Mouse (Mus musculus) left cerebral cortex, postnatal 25 days (tissue): ENCODE results near the gene Clhc1. TPM values are rescaled to one million over a fixed set of nuclear protein-coding genes. Genes with fewer than 3 reads are reported as not detected.
"Not testable (repeated sequence)": the region's sequence is repeated elsewhere in the genome, so short reads cannot be mapped to it uniquely, and the experiment has no call there.

Experiments
- DNase-seq, 2 experiments: peaks; one replicate each; pipeline ENCODE4 v3.0.0; 2022; ENCODE audit warnings: low spot score in 2 of 2, mixed read lengths in 1 of 2
- intact Hi-C: fragments of 180-260 bp; cut with DNase I; formaldehyde crosslinking; loops from one replicate; pipeline ENCODE4 v1.15.1; 2025
- total RNA-seq, 2 experiments: library from RNA; stranded (reverse); gene quantifications; 2 replicates each; pipeline ENCODE4 v1.2.3; 2021

Gene Clhc1
- under 1 TPM in 1 of 2 experiments, not detected in 1; 0.21 TPM for total RNA-seq

DNA sequence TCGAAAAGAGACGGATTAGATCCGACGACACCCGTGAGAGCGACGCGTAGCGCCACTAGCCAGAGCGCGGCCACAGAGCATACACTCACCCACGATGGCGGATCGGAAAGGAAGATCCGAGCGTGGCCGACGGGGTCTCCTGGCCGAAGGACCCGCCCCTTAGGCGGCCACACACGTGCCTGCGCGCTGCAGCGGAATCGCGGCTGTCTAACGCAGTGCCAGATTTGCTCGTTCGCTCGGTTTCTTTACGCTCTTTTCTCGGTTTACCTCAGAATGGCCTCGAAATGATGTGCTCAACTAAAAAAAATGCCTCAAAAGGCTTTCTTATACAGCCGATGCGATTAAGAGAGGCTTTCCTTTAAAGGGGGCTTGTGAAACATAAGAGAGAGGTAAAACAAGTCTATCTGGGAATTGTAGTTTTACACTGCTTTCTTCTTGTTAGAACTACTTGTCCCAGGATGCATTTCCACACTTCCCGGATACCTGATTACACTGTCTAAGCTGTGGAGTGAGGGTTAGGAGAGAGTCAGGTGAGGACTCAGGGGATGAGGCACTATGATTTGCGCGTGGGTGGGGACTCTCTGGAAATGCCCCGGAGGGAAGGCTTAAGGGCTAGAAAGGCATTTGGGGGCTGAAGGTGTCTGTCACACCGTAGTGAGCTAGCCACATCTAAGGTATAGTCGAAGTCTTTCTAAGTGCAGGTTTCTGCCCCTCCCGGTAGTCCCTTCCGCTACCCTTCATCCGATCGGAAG lies at the start of gene Clhc1, which contains the start of gene Rps27a:
TSS of gene Clhc1 (plus strand) at position 199 of the 752 bp plus-strand sequence.
TSS of gene Rps27a (minus strand) at position 358 of the 752 bp plus-strand sequence.
- DNase-seq: peak; percentile 93 to 96
- intact Hi-C loops: loop anchor here (1.0 to 5.0 kb wide), 2 partner anchors 145 to 479 kb away; partner anchors contain the start of gene Eml6

DNA sequence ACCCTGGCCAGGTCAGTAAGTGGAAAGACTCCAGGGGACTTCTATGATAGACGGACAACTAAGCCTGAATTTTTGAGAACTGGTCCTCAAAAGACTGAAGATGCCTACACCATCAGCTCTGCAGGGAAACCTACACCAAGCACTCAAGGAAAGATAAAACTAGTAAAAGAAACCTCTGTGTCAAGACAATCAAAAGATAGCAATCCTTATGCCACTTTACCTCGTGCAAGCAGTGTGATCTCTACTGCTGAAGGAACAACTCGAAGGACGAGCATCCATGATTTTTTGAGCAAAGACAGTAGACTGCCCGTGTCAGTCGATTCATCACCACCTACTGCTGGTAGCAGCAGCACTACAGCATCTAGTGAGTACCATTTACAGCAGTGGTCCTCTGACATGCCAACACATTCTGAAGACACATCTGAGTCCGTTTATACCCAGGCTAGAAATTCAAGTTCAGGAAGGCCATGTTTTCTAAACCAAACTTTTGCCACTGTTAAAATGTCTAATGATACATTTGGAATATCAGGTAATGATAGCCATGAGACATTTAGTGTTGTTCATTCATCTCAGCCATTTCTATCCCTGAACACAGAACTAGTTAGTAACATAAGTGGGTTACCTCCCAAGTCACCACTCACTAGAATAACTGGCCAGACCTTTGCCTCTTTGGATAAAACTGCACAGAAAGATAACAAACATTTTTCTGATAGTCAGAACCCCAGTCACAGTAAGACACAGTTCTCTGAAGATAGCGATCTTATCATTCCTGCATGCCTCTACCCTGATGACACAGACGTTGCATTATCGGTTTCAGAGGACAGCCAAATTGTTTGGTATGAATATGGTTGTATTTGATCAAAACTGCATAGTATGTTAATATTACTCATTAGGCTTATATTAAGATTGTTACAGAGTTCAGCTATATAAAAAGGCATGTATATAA lies 43.5 kb upstream of the Clhc1 start:
- no peak for DNase-seq
- intact Hi-C loops: no loop called here

DNA sequence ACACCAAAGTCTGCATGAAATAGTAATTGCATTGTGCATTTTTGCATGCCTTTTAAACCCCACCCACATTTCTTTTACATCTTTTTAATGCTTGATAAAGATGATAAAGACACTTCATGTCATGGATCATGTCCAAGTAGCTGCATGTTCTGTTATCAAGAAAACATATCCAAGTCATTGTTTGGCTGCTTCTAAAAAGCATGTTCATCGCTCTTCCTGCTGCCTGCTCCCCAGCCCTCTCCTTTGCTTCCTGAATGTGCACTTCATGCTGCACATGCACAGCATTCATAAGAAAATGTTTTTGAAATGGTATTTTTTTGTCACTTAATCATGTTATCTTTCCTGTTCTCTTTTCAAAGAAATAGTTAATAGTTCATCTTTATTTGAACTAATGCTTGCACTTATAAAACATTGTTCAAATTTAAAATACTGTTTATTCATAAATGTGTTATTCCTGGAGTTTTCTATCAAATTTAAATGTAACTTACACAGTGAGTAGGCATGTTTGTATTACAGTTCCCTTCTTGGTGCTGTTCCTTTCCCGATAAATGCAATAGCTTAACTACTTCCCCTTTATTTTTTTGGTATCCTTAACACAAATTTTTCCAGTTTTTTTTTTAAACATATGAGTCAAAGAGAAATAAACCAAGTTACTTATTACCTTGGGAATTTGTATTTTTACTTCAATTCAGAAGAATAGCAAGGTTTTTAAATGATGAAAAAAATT lies 42.7 kb upstream of the Clhc1 start:
- intact Hi-C loops: no loop called here

DNA sequence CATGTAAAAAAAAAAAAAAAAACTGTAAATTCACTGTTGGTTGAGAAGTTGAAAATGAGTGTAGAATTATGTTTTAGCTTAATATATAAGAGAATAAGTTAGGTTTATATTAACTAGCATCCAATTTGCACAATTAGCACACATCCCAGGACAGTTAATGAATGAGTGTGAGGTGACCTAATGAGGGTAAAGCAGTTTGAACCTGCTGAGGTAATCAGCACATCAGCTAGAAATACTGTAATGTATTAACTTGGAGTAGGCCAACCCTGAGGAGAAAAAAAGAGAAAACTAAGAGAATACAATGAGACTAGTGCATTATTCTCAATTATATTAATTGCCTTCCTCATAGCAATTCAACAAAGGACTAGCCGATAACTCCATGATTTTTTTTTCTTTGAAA lies 38.3 kb upstream of the Clhc1 start:
- intact Hi-C loops: no loop called here

More for the DNA sequence above, 42.7 kb upstream of the Clhc1 start:
- no peak for DNase-seq

DNA sequence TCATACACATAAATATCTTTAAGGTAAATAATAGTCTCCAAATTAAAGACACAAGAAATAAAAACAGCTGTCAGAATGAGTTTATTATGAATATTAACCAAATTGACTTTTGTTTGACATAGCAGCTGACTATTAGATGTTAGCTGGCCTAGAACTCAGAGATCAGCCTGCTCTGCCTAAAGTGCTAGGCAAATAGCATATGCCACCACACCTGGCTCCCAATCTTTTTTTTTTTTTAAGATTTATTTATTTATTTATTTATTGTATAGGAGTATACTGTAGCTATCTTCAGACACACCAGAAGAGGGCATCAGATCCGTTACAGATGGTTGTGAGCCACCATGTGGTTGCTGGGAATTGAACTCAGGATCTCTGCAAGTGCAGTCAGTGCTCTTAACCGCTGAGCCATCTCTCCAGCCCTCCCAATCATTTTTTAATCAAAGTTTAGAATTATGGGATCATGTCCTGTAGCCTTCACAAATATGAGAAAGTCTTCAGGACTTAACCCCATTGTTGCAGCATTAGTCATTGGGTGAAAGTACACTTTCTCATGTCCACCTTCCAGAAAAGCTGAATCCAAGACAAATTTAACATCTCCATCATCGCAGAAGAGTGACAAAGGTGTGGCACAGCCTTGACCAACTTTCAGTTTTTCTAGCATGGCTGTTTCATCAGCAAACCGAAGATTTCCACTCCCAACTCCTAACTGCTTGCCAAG lies 34.8 kb upstream of the Clhc1 start:
- intact Hi-C loops: no loop called here
- no peak for DNase-seq

More for the DNA sequence above, 38.3 kb upstream of the Clhc1 start:
- no peak for DNase-seq

DNA sequence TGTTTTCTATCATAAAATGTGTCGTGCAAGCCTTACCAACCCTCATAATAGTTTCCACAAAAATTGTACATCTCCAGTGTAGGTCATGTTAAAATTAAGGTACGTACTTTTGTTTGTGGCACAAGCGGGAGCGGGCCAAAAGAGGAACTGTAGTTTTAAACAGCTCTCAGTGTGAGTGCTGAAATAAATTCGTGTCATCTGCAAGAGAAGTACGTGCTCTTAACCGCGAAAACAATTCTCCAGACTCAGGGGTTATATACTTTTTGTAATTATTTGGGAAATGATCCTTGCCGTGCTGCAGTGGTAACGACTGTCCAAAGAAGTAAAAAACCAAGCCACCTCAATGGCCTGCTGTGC lies 33.4 kb upstream of the Clhc1 start:
- intact Hi-C loops: no loop called here
- DNase-seq: no peak

DNA sequence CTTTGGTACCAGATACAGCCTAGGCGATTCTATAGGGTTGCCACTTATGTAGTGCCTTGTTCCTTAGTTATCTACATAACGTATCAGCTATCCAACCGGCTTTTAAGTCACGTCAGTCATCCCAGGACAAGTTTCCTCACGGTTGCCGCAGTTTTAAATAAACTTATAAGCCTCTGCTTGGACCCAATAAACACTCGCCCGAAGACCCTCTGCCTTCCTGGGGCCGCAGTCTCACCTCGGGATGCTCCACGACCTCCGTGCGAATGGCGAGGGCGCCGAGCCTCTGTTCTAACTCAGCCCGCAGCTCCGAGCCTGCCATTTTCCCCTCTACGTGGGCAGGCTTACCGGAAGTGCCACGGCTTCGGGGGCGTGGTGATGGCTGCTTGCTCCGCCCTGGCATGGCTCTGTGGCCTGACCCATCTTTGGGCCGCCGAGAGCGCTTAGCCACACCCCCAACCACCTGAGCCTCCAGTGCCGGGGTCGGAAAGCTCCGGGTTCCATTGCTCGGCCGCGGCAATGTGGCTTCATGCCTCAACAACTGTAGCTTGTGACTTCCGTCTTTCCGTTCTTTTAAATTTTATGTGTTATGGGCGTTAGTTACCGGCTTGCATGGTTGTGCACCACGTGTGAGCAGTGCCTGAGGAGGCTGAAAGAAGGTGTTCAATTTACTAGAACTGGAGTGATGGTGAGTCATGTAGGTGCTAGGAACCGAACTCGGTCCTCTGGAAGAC lies 32.9 kb upstream of the Clhc1 start, which contains the start of gene Prorsd1:
TSS of gene Prorsd1 (minus strand) at position 352 of the 731 bp plus-strand sequence.
- DNase-seq: peak; percentile 66 to 68
- intact Hi-C loops: no loop called here

DNA sequence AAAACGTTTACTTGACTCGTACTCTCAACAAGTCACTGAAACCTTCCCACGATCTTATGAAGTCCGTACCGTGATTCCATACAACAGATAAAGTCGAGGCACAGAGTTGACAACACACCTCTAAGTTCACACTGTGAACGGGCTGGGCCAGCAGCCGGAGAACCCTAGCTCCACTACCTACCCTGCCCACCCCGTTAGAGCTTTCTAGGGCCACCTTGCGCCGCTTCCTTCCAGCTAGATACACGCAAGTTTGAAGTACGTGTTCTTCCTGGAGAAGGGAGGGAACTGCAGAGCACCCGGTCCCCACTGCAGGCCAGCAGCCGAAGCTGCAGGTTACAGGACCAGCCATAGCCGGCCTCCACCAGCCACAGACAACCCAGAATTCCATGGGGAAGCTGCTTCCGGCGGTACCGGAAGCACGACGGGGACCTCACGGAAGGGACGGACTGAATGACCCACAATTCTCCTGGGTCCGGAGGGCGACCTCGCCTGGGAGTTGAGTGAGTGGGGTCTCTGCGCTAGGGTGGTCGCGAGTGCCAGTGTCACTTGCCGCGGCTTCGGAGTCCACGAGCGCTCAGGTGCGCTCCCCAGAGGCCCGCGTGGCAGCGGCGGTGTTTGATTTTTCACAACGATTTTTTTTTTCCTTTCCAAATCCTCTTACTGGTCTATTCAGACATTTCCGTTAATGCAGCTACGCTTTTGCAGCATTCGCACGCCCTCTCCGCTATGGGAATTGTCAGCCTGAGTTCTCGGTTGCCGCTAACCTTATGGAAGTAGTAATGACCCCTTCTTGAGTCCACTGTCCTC lies 21.6 kb upstream of the Clhc1 start, which contains the start of gene Mtif2:
TSS of gene Mtif2 (plus strand) at position 421 of the 807 bp plus-strand sequence.
- intact Hi-C loops: loop anchor here (5.0 kb wide), 2 partner anchors 154 to 259 kb away; partner anchors contain the start of gene Ccdc88a
- peak; percentile 85 to 87 for DNase-seq

DNA sequence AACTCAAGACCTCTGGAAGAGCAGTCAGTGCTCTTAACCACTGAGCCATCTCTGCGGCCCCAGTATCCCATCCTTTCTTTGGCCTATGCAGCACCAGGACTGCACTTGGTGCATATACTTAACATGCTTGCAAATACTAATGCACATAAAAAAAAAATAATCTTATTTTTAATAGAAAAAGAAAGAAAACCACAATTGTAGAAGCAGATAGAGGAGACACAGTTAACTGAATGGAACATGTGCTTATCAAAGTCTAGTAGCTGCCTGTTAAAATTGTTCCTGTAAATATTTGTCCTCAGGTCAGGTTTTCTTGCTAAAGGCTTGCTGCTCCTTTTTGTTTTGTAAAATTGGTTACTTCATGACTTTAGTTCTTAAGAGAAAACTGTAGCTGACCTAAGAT lies 9.5 kb upstream of the Clhc1 start:
- DNase-seq: no peak
- intact Hi-C loops: no loop called here

DNA sequence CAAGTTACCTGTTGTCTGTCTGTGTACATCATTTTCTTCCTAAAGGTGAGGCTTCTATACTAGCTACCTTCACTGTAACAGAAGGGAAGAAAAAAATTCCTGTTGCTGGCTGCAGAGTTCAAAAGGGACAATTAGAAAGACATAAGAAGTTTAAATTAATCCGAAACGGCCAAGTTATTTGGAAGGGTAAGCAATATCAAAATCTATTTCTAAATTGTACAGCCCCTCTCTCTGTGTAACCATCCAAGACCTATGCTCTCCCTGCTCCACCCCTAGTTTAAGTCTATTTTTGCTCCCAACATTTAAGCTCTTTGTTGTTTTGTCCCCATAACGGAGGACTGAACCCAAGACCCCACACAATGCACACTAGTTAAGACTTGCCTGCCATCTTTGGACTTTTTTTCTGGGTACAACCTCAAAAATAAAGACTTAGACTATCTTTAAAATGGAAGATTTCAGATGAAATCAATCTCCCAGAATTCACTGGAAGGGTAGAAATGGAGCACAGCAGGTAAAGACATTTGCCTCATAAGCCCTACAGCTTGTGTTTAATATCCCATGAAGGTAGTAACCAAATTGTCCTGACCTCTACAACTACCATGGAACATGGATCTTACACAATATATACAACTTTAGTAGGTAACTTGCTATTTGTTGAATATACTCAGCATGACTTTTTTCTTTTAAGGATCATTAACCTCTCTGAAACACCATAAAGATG lies 3.4 kb upstream of the Clhc1 start:
- no peak for DNase-seq
- intact Hi-C loops: no loop called here

DNA sequence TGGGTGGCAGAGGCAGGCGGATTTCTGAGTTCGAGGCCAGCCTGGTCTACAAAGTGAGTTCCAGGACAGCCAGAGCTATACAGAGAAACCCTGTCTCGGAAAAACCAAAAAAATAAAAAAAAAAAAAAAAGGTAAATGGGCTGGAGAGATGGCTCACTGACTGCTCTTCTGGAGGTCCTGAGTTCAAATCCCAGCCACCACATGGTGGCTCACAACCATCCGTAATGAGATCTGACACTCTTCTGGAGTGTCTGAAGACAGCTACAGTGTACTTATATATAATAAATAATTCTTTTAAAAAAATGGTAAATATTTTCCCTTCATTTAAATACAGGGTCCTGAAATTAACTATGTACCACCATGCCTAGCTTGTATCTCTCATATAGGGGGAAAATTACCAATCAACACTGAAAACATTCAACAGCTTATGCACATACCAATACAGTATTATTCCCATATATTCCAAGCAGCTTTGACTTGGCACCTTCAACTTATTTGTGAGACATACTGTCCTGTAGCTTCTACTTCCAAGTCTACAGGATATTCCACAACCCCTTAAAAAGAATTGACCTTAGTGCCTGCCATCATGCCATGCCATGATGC lies 2.5 kb upstream of the Clhc1 start:
- intact Hi-C loops: loop anchor here (5.0 kb wide), 1 partner anchor 482 kb away; the partner anchor contains the start of gene Eml6
- not testable (repeated sequence) for DNase-seq

DNA sequence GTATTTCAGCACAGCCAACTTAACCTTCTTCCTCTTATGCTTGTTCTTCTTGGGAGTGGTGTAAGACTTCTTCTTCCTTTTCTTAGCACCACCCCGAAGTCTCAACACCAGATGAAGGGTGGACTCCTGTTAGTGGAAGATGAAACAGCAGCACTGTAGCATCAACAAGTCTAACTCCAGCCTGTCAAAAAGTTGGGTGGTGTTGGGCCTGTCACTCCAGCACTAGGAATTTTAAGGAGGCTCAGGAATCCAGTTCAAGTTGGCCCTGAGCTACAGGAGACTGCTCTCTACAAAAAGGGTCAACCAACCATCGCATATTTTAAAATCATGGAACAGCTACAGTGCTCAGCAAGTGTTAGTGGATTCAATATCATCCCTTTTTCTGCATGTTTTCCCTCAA lies 1.5 kb upstream of the Clhc1 start:
- not testable (repeated sequence) for DNase-seq
- intact Hi-C loops: loop anchor here (5.0 kb wide), 1 partner anchor 481 kb away; the partner anchor contains the start of gene Eml6

DNA sequence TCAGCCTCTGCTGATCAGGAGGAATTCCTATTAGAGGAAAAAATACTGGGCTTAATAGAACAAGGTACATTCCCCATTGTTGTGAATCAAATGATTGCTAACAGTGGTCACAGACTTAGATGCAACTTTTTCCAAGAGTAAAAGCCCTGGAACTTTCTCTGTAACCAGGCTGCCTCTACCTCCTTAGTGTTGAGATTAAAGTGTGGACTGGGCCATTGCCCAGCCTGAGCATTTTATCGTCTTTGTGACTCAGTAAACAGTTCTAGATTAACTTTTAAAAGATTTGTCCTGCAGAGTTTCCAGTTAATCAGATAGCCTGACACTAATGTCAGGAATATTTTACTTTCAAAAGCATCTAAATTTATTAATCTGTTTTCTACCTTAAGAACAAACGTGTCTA lies 988 bp upstream of the Clhc1 start:
- intact Hi-C loops: loop anchor here (1.0 to 5.0 kb wide), 2 partner anchors 147 to 481 kb away; partner anchors contain the start of gene Eml6
- DNase-seq: no peak

DNA sequence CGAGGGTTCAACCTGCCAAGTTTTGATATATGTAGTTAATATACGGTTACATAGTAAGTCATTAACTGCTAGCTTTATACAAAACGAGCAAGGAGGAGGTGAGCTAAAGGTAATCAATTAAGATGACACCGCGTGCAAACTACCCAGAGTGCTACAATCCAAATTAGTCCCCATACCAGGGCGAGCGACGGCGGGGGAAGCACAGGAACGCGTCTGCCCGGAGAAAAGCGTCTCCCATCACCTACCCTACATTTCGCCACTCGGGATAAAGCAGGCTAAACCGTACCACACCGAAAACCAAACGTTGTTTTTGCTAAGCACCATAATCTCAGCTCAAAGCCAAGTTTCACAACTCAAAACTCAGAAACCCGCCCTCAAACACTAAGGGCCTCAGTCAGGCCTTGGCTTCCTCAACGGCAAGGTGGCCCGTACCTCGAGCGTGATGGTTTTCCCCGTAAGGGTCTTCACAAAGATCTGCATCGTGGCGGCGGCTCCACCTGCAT lies 450 bp upstream of the Clhc1 start:
- no peak for DNase-seq
- intact Hi-C loops: loop anchor here (1.0 to 5.0 kb wide), 2 partner anchors 146 to 480 kb away; partner anchors contain the start of gene Eml6

DNA sequence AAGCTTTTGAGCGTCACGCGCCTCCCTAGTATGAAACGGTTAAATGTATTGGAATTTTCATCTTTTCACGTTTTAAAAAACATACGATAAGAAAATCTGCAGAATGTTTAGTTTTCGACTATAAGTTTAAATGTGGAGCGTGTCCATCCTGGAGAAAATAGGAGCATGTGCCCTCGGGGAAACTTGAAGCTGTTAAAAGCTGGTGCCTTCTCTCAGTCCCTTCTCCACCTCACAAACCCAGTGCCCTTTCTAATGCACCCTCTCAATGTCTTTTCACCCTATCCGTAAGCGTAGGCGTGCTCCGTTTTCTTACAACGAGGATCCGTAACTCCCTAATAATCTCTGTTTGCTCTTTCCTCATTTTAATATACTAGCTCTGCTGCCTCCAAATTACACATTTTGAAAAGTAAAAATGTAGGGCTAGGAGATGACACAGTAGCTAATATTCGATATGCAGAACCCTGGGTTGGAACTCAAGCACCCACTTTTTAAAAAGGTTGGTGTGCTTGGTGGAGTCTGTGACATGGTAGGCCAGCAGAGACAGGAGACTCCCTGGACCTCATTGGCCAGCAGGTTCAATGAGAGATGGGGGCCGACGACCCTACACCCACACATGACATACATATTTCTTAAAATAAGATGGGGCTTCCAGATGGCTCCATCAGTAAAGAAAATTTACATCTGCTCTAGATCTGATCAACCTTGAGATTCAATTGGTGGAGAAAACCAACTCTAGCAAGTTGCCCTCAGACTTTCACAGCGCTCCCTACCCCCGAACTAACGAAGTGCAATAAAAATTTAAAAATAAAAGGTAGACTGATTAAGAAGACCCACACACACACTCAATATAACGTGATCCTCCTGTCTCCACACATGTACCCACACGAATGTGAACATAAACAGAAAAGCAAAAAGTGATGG lies 1.0 kb downstream of the Clhc1 start:
- peak in 1 of 2 experiments; percentile 7 for DNase-seq
- intact Hi-C loops: loop anchor here (5.0 kb wide), 1 partner anchor 479 kb away; the partner anchor contains the start of gene Eml6
